20 mouse cellular contexts compared by ENCODE assay signal in genomic region chr8:3420105-3420706, GRCm38 (mm10). TPM values are rescaled to one million over a fixed set of nuclear protein-coding genes. Genes with fewer than 3 reads are reported as not detected.
DNase-seq lines count a peak whose midpoint lies in the region; ATAC-seq and TF ChIP-seq lines count a peak whose summit lies in the region.
"Had no signal": no experiment of that assay in that cellular context is flagged by ENCODE, and none has a peak within 500 bp of the region (broad histone marks: within the 10 kb centered on the region; RNA-seq: fewer than 3 reads in every experiment).

No protein-coding gene starts in this region.

- ATAC-seq in heart, embryonic 15.5 days (replicated peaks; ENCODE audit: insufficient number of reproducible peaks, insufficient read depth, low FRiP score, low read depth): no peak
- no peak for ATAC-seq in kidney, postnatal 0 days (replicated peaks; ENCODE audit: low FRiP score, low read depth)
- no peak for ATAC-seq in kidney, embryonic 14.5 days (ENCODE audit: low FRiP score, low TSS enrichment)
- ATAC-seq in limb, embryonic 15.5 days (ENCODE audit: insufficient number of reproducible peaks, low FRiP score, low TSS enrichment, low read depth): no peak
- ATAC-seq in cerebellum, adult (ENCODE audit: insufficient number of reproducible peaks, low FRiP score, low TSS enrichment): no peak
- ATAC-seq in CD4-positive, CD25-positive, alpha-beta regulatory T cell, adult 4 months: no peak
- ATAC-seq: forebrain, embryonic 14.5 days; lung, postnatal 0 days had no signal

- no peaks in the 10 kb centered on the region for H3K36me3 ChIP-seq in heart, embryonic 15.5 days
- no peaks in the 10 kb centered on the region for H3K36me3 ChIP-seq in kidney, postnatal 0 days (ENCODE audit: insufficient read depth, low read length)
- H3K36me3 ChIP-seq in kidney, embryonic 14.5 days (ENCODE audit: control insufficient read depth, insufficient read depth, low read length): no peaks in the 10 kb centered on the region
- H3K36me3 ChIP-seq in limb, embryonic 15.5 days: no peaks in the 10 kb centered on the region
- H3K36me3 ChIP-seq: neural tube, embryonic 13.5 days had no signal

- H3K9ac ChIP-seq in heart, embryonic 15.5 days: no peak overlapping the region
- H3K9ac ChIP-seq in kidney, postnatal 0 days (ENCODE audit: low read depth, low read length): no peak overlapping the region
- no peak overlapping the region for H3K9ac ChIP-seq in kidney, embryonic 14.5 days (ENCODE audit: low read depth, low read length)
- H3K9ac ChIP-seq in limb, embryonic 15.5 days: no peak overlapping the region
- H3K9ac ChIP-seq: hindbrain, embryonic 14.5 days; liver, embryonic 14.5 days; neural tube, embryonic 13.5 days had no signal

- no peak for TF ChIP-seq CTCF in kidney, postnatal 0 days (IDR thresholded peaks at IDR 0.05; ENCODE audit: low read depth)

- DNase-seq in heart, adult 18-20 months: no peak
- no peak for DNase-seq in kidney, postnatal 0 days (ENCODE audit: low spot score)
- DNase-seq in forelimb bud, embryonic 11.5 days (ENCODE audit: low read depth, low spot score): peak; percentile 74
- DNase-seq: adrenal gland, postnatal 36 days; cerebellum, postnatal 25 days; spleen, adult 18-20 months; thymus, postnatal 4 days had no signal

- WGBS in heart, embryonic 15.5 days: 66% methylated on average over 10 of the region's 10 CpGs
- WGBS in kidney, postnatal 0 days: 36% methylated on average over 10 of the region's 10 CpGs
- WGBS in kidney, embryonic 14.5 days: 40% methylated on average over 10 of the region's 10 CpGs
- 20% methylated on average over 10 of the region's 10 CpGs for WGBS in limb, embryonic 15.5 days

- H3K4me3 ChIP-seq in heart, embryonic 15.5 days: no peak overlapping the region
- H3K4me3 ChIP-seq in kidney, postnatal 0 days (replicated peaks; ENCODE audit: low read depth, low read length): no peak overlapping the region
- no peak overlapping the region for H3K4me3 ChIP-seq in kidney, embryonic 14.5 days (ENCODE audit: low read length)
- no peak overlapping the region for H3K4me3 ChIP-seq in limb, embryonic 15.5 days
- H3K4me3 ChIP-seq: neural tube, embryonic 13.5 days had no signal

- H3K27ac ChIP-seq in heart, embryonic 15.5 days: peak overlapping the region; percentile 37
- peak overlapping the region; percentile 50; the same call in 1 of the 2 replicates for H3K27ac ChIP-seq in kidney, postnatal 0 days
- no peak overlapping the region for H3K27ac ChIP-seq in kidney, embryonic 14.5 days (ENCODE audit: low read depth, low read length)
- H3K27ac ChIP-seq in limb, embryonic 15.5 days: peak overlapping the region; percentile 48
- H3K27ac ChIP-seq: hindbrain, embryonic 14.5 days; liver, embryonic 14.5 days; neural tube, embryonic 13.5 days had no signal

- H3K4me2 ChIP-seq in heart, embryonic 15.5 days: no peak overlapping the region
- H3K4me2 ChIP-seq in kidney, postnatal 0 days (ENCODE audit: low read length): no peak overlapping the region
- no peak overlapping the region for H3K4me2 ChIP-seq in kidney, embryonic 14.5 days (replicated peaks; ENCODE audit: low read depth, low read length)
- H3K4me2 ChIP-seq in limb, embryonic 15.5 days: no peak overlapping the region
- H3K4me2 ChIP-seq: hindbrain, embryonic 14.5 days; neural tube, embryonic 13.5 days had no signal

- H3K9me3 ChIP-seq in heart, embryonic 15.5 days (replicated peaks): no peaks in the 10 kb centered on the region
- H3K9me3 ChIP-seq in kidney, postnatal 0 days (replicated peaks; ENCODE audit: low read length): no peaks in the 10 kb centered on the region
- no peaks in the 10 kb centered on the region for H3K9me3 ChIP-seq in kidney, embryonic 14.5 days (ENCODE audit: control insufficient read depth, low read length)
- H3K9me3 ChIP-seq in limb, embryonic 15.5 days: no peaks in the 10 kb centered on the region
- H3K9me3 ChIP-seq: neural tube, embryonic 13.5 days had no signal

- peaks cover 28% of the 10 kb centered on the region for H3K4me1 ChIP-seq in heart, embryonic 15.5 days (replicated peaks)
- H3K4me1 ChIP-seq in kidney, postnatal 0 days (replicated peaks; ENCODE audit: insufficient read depth, low read length): peaks cover 26% of the 10 kb centered on the region
- H3K4me1 ChIP-seq in kidney, embryonic 14.5 days (ENCODE audit: control insufficient read depth, insufficient read depth, low read length): peaks cover 26% of the 10 kb centered on the region
- H3K4me1 ChIP-seq in limb, embryonic 15.5 days: peaks cover 25% of the 10 kb centered on the region

- H3K27me3 ChIP-seq in heart, embryonic 15.5 days: no peaks in the 10 kb centered on the region
- H3K27me3 ChIP-seq in kidney, postnatal 0 days (ENCODE audit: insufficient read depth, low read length): no peaks in the 10 kb centered on the region
- H3K27me3 ChIP-seq in kidney, embryonic 14.5 days (ENCODE audit: control insufficient read depth, insufficient read depth, low read length): no peaks in the 10 kb centered on the region
- no peaks in the 10 kb centered on the region for H3K27me3 ChIP-seq in limb, embryonic 15.5 days
- H3K27me3 ChIP-seq: neural tube, embryonic 13.5 days had no signal

RNA-seq across cellular contexts. Expression of gene Arhgef18, which starts 27.4 kb away (rescaled TPM):
- 4.1 and 6.0 TPM in 2 replicates for polyA plus RNA-seq in heart, embryonic 15.5 days (2015; fragmentation: Nextera tagmentation; extraction: Ambion mirVana)
- total RNA-seq in heart, adult 18-20 months (2021): 10 to 100 TPM; 17.5 to 20.4 TPM
- polyA plus RNA-seq in kidney, postnatal 0 days (2015; fragmentation: Nextera tagmentation; extraction: Ambion mirVana): 9.6 and 10.6 TPM in 2 replicates
- polyA plus RNA-seq in kidney, embryonic 14.5 days (2014; fragmentation: Nextera tagmentation; extraction: Ambion mirVana): 8.9 and 11.7 TPM in 2 replicates
- polyA plus RNA-seq in limb, embryonic 15.5 days (2015; fragmentation: Nextera tagmentation; extraction: Ambion mirVana): 8.4 and 9.0 TPM in 2 replicates
- polyA plus RNA-seq in CD4-positive, CD25-positive, alpha-beta regulatory T cell, adult 4 months (2017; shearing (Covaris generic)): 10 to 100 TPM; 27.6 to 35.8 TPM

RNA-seq across cellular contexts. Expression of gene Pex11g, which starts 47.3 kb away (rescaled TPM):
- polyA plus RNA-seq in heart, embryonic 15.5 days (2015; fragmentation: Nextera tagmentation; extraction: Ambion mirVana): 5.2 and 5.8 TPM in 2 replicates
- total RNA-seq in heart, adult 18-20 months (2021): 1 to 10 TPM; 3.6 to 4.2 TPM
- 8.1 and 8.8 TPM in 2 replicates for polyA plus RNA-seq in kidney, postnatal 0 days (2015; fragmentation: Nextera tagmentation; extraction: Ambion mirVana)
- polyA plus RNA-seq in kidney, embryonic 14.5 days (2014; fragmentation: Nextera tagmentation; extraction: Ambion mirVana): 3.7 and 4.4 TPM in 2 replicates
- 5.6 and 6.2 TPM in 2 replicates for polyA plus RNA-seq in limb, embryonic 15.5 days (2015; fragmentation: Nextera tagmentation; extraction: Ambion mirVana)
- polyA plus RNA-seq in CD4-positive, CD25-positive, alpha-beta regulatory T cell, adult 4 months (2017; shearing (Covaris generic)): 10 to 100 TPM; 18.2 to 22.7 TPM

RNA-seq across cellular contexts. Expression of gene Tex45, which starts 50.5 kb away (rescaled TPM):
- not detected in 2 replicates for polyA plus RNA-seq in heart, embryonic 15.5 days (2015; fragmentation: Nextera tagmentation; extraction: Ambion mirVana)
- total RNA-seq in heart, adult 18-20 months (2021): not detected
- polyA plus RNA-seq in kidney, postnatal 0 days (2015; fragmentation: Nextera tagmentation; extraction: Ambion mirVana): 0.16 TPM in 1 of 2 replicates, not detected in the other
- polyA plus RNA-seq in kidney, embryonic 14.5 days (2014; fragmentation: Nextera tagmentation; extraction: Ambion mirVana): not detected in 2 replicates
- not detected in 2 replicates for polyA plus RNA-seq in limb, embryonic 15.5 days (2015; fragmentation: Nextera tagmentation; extraction: Ambion mirVana)
- polyA plus RNA-seq in CD4-positive, CD25-positive, alpha-beta regulatory T cell, adult 4 months (2017; shearing (Covaris generic)): not detected
- total RNA-seq: adrenal gland, postnatal 36 days; gastrocnemius, adult 18-20 months; megakaryocyte, adult 5-6 weeks had no signal
- polyA plus RNA-seq: lung, postnatal 0 days; stomach, embryonic 16.5 days had no signal
